Mouse (Mus musculus) lung, adult 2 months (tissue): ENCODE data around the gene Ptprn.

Experiments
- CTCF ChIP-seq: fragments of 200-500 bp; IDR thresholded peaks from 2 replicates; pipeline ENCODE4 v1.5.1; 2011; ENCODE audit warnings: mild to moderate bottlenecking, low read length, control low read depth; ENCODE audit not compliant: insufficient read depth
- POLR2A ChIP-seq: fragments of 200-500 bp; IDR thresholded peaks from 2 replicates; pipeline ENCODE4 v1.6.1; 2011; ENCODE audit warnings: low read depth, mild to moderate bottlenecking, control low read depth, low read length, borderline replicate concordance; ENCODE audit errors: extremely low read depth

- TF ChIP-seq CTCF (no peak), POLR2A (peak; percentile 20; the same call in 1 of the 2 replicates)
Measured at GRCm38 (mm10) chr1:75215785-75216184, 48.5 kb downstream of the Ptprn start.
